Mouse (Mus musculus) naive thymus-derived CD4-positive, alpha-beta T cell, adult 2 months (primary cell): ENCODE measurements at regions not wholly inside any gene's neighbourhood (a gene's known extent, or its start where the extent isn't known, plus 50 kb on each side); places are given as distances from the start of the nearest gene placed in this dataset.

Experiments used
- DNase-seq: peaks from one replicate; pipeline ENCODE4 v3.0.0-alpha.2; 2011; ENCODE audit warnings: low read depth

DNA sequence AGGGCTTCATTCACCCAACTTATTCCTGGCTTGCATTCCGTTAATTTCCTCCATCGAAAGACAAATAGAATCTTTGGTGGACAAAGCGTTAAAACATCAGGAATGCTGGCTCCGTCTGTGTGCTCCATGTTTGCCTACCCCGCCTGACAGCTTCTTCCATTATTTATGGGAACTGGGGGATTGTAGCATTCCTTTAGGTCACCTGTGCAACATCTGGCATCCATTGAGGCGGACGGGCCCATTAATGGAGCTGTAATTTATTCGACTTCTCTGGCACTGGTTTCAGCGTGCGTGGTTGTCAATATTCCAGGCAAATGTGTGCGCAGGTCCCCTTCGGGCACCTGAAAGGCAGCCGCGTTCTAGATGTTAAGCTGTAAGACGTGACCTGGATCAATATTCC is 196.9 kb downstream of the Thbs2 start:
- DNase-seq: no peak

DNA sequence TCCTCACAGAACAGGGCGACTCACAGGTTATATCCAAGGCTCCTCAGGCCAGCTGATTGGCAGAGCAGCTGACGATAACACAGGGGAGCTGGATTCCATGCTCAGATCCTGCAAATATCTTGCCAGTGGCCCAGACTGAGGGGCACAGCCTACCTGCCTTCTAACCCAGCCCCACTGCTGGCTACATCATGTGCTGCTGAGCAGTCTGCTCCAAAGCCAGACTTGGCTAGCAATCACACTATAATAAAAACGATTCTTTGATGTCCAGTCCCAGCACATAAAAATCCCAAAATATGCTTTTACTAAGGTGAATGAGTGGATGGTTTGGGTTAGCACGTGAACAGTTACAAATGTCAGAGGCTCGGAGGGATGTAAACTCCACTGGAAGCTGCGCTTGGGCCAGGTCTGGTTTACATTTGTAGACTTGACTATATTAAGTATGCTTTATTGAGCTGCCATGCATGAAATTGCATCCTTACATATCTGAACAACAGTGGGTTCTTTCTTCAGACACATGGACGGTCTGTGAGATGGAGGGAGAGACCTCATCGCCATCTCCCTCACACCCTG is 200.2 kb downstream of the Thbs2 start:
- no peak for DNase-seq

DNA sequence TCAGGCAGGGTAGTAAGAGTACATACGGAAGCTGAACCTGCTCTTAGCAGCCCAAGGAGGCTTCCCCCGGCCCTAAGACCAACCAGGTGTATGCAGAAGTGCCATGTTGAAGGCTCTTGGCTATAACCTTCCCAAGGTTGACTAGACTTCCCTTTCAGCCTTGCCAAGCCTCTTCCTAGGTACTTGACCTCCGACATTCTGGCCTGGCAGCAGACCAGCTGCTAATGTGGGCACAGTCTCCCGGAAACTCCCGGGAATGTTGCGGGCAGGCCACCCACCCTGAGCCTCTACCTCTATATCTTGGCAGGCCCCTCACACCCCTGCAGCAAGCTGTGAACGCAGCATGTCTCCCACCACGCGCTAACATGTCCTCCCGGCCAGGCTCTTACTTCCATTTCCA is 201.1 kb downstream of the Thbs2 start:
- no peak for DNase-seq

DNA sequence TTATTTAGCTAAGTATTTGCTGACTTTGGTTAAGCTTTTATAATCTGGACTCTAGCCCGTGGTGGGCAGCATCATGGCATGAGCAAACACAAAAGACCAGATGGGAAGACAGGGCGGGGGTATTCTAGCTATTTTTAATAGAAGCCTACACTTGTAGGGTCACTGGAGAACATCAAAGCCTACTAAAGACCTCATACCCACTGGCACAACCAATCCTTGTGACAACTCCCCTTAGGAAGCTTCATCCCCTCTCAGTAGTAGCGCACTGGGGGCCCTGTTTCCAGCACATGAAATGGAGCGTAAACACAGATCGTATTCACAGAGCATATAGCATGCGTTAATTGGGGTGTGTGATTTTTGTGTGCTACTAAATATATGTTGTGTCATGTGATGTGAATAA is 202.4 kb downstream of the Smoc2 start:
- no peak for DNase-seq

DNA sequence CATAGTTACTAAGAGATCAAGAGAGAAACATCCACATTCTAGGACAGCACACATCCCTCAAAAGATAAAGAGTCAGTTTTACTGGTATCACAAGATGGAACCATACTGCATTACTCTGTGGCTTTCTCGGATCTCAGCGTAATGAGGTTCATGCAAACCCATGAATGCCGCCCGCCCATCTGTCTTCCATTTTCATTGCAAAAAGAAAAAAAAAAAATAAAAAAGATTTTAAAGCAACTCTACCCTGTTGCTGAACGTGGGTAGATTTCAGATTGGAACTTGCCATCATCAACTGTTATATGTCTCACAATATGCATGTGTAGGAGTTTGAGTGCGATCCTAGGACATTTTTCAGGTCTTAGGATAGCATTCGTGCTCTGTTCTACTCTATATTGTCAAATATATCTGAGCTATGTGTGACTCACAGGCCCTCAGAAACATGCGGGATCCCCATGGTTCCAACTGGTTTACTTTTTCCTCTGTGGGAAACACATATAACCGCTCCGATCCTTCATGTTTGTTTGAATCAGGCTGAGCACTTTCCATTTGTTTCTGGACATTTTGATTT is 199.7 kb downstream of the Smoc2 start:
- DNase-seq: no peak

DNA sequence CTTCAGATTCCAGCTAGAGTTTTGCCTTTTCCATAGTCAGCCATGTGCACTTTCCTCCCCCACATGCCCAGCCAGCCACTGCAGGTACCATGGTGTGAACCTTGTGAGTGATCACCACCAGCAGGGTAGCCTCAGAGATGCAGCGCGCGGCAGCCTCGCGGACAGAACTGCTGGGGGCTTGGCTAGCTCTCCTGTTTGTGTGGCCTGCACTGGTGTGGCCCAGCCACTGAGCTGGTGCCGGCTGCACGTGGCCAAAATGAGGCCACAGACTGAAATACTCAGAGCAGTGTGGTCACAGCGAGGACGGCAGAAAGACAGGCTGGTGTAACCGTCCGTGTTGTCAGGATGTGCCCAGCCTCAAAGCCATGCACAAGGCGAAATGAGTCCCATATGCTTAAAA is 197.4 kb downstream of the Smoc2 start:
- no peak for DNase-seq

DNA sequence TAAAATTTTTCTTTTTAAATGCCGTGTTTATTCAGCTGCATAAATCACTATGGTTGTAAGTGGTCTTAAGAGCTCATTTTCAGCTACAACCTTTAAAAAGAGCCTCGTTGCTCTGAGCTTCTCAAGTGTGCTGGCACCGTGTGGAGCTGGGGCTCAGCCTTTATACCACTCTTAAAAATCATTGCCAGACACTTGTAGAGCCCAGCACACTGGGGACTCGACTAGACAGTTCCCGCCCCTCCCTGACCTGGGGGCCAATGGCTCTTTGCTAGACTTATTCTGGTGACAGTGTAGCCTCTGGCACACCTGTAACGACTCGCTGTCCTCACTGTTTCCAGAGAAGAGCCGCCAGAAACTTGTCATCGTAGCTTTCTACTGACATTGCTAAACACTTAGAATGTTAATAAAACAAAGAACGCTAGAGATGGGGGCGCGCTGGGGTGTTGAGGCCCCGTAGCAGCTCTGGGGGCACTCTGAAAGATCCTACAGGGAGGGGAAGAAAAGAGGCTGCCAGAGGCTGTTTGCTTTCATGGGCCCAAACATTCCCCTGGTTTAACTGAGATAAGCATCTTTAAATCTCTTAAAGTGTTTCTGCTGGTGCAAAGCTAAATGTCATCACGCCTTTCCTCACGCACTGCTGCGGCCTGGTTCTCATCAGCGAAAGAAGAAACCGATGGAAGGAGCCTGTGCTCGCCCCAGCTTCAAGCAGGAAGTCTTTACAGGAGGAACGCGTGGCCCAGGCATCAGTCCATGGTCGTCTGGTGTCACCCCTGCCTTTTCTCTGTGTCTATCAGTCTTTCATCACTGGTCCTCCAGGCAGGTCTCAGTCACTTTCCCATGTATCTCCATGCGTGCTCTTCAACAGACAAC is 196.7 kb downstream of the Smoc2 start:
- no peak for DNase-seq

DNA sequence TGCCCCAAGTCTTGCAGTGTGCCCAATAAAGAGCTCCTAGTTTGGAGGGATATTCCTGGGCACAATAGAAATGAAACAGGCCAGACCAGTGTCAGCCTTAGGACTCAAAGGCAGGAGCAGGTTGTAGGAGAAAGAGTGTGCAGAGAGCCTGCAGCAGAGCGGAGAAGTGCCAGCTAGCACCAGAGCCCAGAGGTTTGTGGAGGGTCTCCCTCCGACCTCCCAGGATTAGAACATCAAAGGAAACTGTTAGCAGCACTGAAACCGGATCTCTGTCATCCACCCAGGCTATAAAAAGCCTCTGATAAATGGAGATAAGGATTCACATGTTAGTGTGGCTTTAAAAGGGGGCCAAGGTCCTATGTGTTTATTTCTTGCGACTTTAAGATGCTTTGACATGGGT is 196.0 kb downstream of the Smoc2 start:
- no peak for DNase-seq

DNA sequence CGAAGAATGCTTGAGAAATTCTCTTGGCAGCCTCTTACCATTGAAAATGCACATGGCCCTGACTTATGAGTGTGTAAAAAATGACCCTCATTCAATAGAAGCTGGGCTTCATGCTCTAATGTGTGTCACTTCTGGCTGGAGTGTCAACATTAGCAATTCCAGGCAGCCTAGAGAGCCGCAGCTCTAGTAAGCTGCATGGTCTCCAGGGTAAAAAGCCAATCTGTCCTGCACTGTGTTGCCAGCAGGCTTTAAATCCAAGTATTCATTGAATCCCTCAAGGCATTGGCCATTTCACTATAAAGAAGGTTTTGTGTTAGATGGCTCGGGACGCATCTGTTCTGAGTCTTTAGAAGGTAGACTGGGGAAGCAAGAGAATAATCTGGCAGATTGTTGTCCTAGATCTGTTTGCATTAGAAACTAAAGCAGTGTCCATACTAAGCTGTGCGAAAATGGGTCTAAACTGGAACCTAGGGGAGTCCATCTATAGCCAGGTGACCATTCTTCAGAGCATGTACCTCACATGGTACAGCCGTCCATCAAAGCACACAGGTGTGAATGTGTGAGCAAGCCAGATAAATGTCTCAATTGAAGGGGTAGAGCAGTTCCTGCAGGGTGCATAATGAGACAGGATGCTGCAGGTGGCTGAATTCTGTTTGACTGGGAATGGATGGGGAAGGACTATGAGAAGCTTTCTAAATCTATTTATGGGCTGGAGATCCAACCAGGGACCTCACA is 189.6 kb downstream of the Smoc2 start:
- DNase-seq: no peak

DNA sequence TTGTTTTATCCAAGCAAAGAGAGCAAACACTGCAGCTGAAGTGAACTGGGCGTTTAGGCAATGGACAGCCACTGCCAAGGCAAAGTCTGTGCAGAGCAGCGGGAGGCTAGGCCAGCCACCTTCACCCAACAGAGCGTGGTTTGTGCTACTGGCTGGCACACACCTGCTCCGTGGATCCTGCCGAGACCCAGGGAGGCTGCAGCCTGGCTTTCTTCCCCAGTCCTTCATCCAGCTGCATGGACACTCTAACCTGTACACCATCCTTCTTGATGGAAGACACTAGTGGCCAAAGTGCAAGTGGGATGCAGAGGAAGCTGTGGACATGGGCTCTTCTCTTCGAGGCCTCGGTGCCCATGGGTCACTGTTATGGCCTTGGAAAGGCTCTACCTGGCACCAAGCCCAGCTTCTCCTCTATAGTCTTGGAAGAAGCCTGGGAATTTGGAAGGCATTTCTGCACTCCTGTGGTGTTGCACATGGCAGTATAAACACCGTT is 176.0 kb downstream of the Smoc2 start:
- no peak for DNase-seq
